Mouse (Mus musculus) monocyte, adult 5-6 weeks (primary cell): ENCODE measurements around the gene Pdlim5. TPM values are rescaled to one million over a fixed set of nuclear protein-coding genes. Genes with fewer than 3 reads are reported as not detected.

Source experiments
- ATAC-seq: fragments of 153-309, 156-312 bp; replicated peaks from 2 replicates; pipeline ENCODE4 v1.8.0; 2017; ENCODE audit warnings: mild to moderate bottlenecking; ENCODE audit not compliant: low TSS enrichment, insufficient number of reproducible peaks, severe bottlenecking, poor library complexity, low FRiP score
- total RNA-seq: library from RNA; stranded (forward); fragments of 200-1000, 200-491, 200-594 nt; gene quantifications from 3 replicates; pipeline ENCODE4 v1.2.3, GENCODE M21; 2017

The Pdlim5 gene
- total RNA-seq, 1 experiment from 2014 or later, result 80.9 TPM

- no peak for ATAC-seq
Measured at GRCm38 (mm10) chr3:142346261-142346660, 49.2 kb downstream of the Pdlim5 start.

DNA sequence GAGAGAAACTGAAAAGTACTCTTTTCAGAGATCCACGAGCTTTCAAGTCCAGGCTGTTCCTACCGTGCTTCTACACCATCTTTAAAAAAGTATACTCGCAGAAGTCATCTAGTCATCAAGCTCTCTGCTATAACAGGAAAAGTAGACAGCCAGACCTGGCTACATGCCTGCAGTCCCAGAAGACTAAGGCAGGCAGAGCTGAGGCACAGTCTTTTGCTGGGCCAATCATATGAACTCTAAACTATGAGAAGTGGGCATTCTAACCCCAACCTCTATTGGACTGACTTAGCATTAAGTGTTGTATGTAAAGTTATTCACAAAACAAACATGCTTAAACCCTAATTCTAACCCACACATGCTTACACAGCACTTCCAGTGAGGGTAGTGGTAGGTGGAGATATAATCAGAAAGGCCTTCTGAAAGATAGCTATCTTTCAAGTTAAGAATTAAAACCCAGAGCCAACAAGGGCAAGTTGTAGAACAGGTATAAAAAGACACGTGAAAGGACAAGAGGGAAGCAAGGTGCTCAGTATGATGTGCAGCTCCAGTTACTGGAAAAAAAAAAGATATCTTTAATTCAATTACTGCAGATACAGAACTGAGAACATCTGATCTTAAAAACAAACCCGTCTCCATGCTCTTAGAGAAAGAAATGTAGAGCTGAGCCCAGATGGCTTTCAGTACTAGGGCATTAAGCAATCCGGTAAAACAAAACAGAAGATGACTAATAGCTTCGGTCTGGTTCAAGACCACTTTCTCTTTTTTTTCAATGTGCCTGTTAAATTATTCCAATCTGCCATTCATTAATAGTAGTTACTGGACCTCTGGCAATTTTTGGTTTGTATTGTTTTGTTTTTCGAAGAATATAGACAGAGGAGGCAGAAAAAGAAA, 50.0 kb downstream of the Pdlim5 start:
- ATAC-seq, result no peak

DNA sequence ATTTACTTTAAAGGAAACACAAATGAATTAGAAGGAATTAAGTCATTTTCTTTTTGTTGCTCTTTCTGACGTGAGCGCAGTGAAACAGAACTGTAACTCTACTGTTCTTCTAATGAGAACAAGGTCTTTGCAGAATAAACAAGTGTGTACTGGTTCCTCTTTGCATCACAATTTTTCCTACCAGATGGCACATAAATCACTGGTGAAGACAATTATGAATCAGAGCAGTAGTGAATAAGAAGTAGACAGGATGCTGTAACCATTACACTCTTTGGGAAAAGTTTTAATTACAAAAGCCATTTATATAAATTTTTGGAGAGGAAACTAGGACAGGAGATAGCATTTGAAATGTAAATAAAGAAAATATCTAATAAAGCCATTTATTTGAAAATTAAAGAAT, 51.7 kb downstream of the Pdlim5 start:
- ATAC-seq, result no peak

DNA sequence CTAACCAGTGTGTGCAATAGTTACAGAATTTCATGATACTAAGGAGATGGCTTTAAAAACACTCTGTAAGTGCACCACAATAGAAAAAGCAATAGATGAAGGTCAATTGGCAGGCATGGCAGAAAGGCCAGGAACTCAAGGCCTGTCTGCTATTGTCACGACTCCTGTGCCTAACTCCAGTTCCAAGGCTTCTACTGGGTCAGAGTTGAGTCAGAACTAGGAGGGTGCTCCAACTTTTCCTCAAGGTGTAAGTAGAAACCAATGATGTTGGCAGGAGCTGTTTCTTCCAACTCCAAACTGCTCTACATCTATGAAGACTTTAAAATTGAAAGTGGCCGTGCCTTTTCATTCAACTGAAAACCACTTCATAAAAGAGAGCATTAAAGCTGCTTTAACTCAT, 54.8 kb downstream of the Pdlim5 start:
- no peak for ATAC-seq

DNA sequence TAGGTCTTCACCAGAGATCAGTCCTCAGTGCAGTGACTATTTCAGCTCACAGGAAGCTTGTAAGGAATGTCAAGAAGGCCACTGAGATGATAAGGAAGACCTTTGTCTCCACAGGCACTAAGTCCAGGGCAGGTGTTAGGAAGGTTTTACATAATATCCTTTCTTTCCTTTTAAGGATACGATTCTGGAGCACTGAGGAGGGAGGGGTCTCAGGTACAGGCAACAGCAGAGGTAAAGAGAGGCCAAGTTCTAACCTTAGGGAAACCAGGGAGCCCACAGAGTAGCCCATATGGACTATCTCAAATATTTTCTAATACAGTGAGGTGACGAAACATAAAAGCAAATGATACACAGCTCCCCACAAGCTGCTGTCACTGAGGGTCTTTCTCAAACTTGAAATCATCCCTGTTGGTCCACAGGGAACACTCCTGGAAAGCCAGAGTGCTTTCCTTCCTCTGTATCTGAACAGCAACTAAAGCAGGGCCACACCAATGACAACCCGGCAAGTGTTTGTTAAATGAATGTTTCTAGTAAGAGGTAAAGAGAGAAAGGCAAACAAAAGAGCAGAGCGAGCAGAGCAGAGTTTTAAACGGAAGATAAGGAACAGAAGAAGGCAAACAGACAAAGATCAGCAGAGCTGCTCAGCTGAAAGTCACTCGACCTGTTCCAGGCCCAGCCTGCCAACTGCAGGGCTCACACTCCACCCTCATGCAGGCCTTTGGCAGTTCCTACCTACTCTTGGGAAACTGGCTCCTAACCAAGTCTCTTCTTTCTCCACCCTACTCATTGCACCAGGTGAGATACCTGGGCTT, 55.9 kb downstream of the Pdlim5 start:
- ATAC-seq, result no peak

DNA sequence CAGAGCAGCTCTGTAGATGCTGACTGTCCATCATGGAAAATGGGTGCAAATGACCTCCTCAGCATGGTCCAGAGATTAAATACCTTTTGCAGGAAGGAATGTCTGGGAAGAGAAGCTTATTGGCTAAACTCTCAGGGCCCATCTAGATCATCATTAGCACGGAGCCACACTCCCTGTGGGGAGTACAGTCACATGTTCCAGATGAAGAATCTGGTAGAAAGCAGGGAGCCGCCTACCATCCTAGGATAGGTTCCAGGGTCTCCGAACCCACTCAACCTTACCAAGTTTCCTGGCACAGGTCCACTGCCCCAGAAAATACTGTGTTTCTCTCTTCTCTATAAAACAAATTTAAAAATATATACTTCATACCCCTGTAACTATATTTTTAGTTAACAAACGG, 57.4 kb downstream of the Pdlim5 start:
- no peak for ATAC-seq

DNA sequence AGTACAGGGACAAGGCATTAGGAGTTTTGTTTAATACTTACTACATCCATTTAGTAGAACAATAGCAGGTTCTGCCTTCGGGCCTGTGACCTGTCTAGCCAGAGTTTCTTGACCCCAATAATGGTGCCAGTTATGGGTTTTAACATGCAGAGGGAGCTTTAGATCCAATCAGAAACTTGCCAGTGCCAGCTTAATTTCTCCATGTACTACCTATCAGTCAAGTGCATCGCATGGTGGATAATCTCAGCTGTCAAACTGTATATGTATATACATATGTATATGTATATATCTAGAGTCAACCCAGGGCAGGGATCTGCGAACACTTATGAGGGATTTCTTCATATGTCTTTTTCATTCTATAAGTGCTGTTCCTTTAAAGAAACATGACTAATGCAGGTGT, 61.0 kb downstream of the Pdlim5 start:
- no peak for ATAC-seq

DNA sequence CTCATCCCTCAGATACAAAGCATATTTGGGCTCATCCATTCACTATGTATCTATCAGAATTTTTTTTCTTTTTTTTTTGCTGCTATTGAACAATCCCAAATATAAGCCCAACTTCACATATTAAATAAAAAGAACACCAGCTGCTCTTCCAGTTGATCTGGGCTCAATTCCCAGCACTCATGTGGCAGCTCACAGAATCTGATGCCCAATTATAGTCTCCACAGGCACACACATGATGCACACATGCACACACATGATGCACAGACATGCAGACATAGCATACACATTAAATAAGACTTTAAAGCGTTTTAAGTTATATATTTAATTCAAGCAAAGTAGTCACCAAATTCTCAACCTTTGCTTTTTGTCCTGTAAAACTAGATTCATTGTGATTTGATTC, 62.0 kb downstream of the Pdlim5 start:
- ATAC-seq, result no peak

- no peak for ATAC-seq
Measured at GRCm38 (mm10) chr3:142332716-142333115, 62.8 kb downstream of the Pdlim5 start.

DNA sequence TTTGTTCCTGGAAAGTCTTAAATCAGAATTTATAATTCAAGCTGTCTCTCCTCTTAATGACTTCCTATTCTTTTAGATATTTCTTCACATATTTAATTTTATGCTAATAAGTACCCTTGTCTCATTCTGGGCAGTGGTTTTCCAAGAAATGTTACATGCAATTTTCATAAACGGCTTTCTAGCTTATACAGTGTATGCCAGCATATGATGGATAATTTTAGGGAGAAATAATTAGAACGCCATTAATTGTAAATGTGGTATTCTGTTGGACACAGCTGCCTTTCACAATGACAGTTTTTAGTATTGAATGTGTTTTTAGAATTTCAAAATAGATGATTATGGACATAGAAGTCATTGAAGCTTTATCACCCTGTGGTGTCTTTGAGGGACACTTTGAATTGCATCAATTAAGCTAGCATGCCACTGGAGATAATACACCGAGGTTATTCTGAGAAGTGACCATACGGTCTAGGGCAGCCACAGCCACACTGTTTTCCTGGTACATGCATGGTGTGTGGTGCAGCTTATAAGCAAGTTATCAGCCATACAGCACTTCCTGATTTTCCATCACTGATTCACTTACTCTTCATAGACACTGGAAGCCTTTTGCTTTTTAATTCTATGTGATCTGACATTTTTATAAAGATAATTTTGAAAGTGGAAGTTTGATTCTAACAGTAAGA, 63.5 kb downstream of the Pdlim5 start:
- no peak for ATAC-seq

GRCm38 (mm10) chr3:142330425-142330824, 65.1 kb downstream of the Pdlim5 start:
- ATAC-seq, result no peak

- ATAC-seq, result no peak
Measured at GRCm38 (mm10) chr3:142323592-142323991, 71.9 kb downstream of the Pdlim5 start.

DNA sequence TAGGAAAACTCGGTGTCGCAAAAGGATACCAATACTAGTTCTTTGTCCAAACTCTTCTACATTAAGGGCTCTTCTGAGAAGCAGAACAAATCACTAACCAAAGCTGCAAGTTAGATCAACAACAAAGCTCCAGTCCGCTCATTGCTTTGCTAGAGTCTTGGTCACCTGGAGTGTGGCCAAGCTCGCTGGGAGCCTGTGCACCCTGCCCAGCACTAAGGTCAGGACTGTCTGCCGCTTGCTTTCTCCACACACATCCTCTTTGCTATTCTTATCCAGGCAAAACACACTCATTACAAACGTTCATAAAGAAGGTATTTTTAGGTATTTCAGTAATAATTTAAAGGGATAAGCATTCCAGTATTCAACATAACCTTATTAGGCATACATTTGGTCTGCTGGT, 73.6 kb downstream of the Pdlim5 start:
- no peak for ATAC-seq

GRCm38 (mm10) chr3:142318147-142318546, 77.3 kb downstream of the Pdlim5 start:
- ATAC-seq, result no peak

GRCm38 (mm10) chr3:142316138-142316740, 79.3 kb downstream of the Pdlim5 start:
- ATAC-seq, result no peak

- ATAC-seq, result no peak
Measured at GRCm38 (mm10) chr3:142311075-142311474, 84.4 kb downstream of the Pdlim5 start.

DNA sequence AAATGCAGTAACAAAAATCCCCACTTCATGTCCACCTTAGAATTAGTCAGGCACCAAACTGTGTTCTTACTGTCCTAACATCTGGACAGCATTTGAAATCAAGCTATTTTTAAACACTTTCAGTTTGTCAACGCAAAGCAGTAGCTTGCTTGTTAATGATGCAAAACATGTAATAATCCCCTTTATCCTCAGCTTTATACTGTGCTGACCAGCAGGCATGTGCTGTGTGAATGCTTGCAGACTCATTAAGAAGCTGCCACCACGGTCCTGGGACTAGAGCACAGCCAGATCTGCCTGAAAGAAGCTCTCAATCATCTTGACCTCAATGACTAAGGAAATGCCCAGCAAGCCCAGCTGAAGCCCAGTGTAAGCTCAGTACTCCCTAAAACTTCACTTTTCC, 85.0 kb downstream of the Pdlim5 start:
- no peak for ATAC-seq

- no peak for ATAC-seq
Measured at GRCm38 (mm10) chr3:142295287-142295676, 100.2 kb downstream of the Pdlim5 start.
